Mouse (Mus musculus) midbrain, embryonic 16.5 days (tissue): ENCODE data around the gene Gpr137. TPM values are rescaled to one million over a fixed set of nuclear protein-coding genes. Genes with fewer than 3 reads are reported as not detected.

Experiments used
- ATAC-seq: fragments of 200-750 bp; cut with Nextera tagmentation; 2 replicates; pipeline ENCODE4 v1.8.0; 2017; ENCODE audit warnings: moderate TSS enrichment
- H3K27ac ChIP-seq: fragments of 300-500 bp; sonication (generic); 2 replicates; pipeline ENCODE4 v1.5.1; 2014; ENCODE audit warnings: mild to moderate bottlenecking, low read length, mixed read lengths
- H3K27me3 ChIP-seq: fragments of 300-500 bp; sonication (generic); 2 replicates; pipeline ENCODE4 v1.6.1; 2014; ENCODE audit warnings: low read depth, low read length, mixed read lengths; ENCODE audit not compliant: control insufficient read depth, insufficient read depth
- H3K36me3 ChIP-seq: fragments of 300-500 bp; sonication (generic); 2 replicates; pipeline ENCODE4 v1.6.1; 2014; ENCODE audit warnings: mild to moderate bottlenecking, low read length, moderate library complexity, mixed read lengths; ENCODE audit not compliant: control insufficient read depth, insufficient read depth
- H3K4me1 ChIP-seq: fragments of 300-500 bp; sonication (generic); 2 replicates; pipeline ENCODE4 v1.6.1; 2014; ENCODE audit warnings: mild to moderate bottlenecking, low read length, mixed read lengths; ENCODE audit not compliant: control insufficient read depth, insufficient read depth
- H3K4me2 ChIP-seq: fragments of 300-500 bp; sonication (generic); 2 replicates; pipeline ENCODE4 v1.6.1; 2014; ENCODE audit warnings: mild to moderate bottlenecking, low read length, mixed read lengths
- H3K4me3 ChIP-seq: fragments of 300-500 bp; sonication (generic); 2 replicates; pipeline ENCODE4 v1.5.1; 2014; ENCODE audit warnings: low read depth, mild to moderate bottlenecking, low read length, moderate library complexity, mixed read lengths
- H3K9ac ChIP-seq: fragments of 300-500 bp; sonication (generic); 2 replicates; pipeline ENCODE4 v1.6.1; 2014; ENCODE audit warnings: low read depth, low read length, mixed read lengths
- H3K9me3 ChIP-seq: fragments of 300-500 bp; sonication (generic); replicated peaks from 2 replicates; pipeline ENCODE4 v1.6.1; 2014; ENCODE audit warnings: mild to moderate bottlenecking, low read length, mixed read lengths; ENCODE audit not compliant: control insufficient read depth, poor library complexity, severe bottlenecking
- WGBS: fragments of 180-500 bp; shearing (Covaris S2); extraction: QIAGEN DNeasy Blood & Tissue Kit; methylation state at CpG from one replicate; pipeline ENCODE4 v1.1.7; 2014; 5-methylcytosine and 5-hydroxymethylcytosine counted together
- polyA plus RNA-seq: library from polyadenylated mRNA; unstranded; fragments of >200 nt; fragmentation: Nextera tagmentation; extraction: Ambion mirVana; gene quantifications from 2 replicates; pipeline ENCODE4 v1.2.1, GENCODE M21; 2015

Gene Gpr137
- polyA plus RNA-seq, 1 experiment from 2014 or later = 69.7 TPM

DNA sequence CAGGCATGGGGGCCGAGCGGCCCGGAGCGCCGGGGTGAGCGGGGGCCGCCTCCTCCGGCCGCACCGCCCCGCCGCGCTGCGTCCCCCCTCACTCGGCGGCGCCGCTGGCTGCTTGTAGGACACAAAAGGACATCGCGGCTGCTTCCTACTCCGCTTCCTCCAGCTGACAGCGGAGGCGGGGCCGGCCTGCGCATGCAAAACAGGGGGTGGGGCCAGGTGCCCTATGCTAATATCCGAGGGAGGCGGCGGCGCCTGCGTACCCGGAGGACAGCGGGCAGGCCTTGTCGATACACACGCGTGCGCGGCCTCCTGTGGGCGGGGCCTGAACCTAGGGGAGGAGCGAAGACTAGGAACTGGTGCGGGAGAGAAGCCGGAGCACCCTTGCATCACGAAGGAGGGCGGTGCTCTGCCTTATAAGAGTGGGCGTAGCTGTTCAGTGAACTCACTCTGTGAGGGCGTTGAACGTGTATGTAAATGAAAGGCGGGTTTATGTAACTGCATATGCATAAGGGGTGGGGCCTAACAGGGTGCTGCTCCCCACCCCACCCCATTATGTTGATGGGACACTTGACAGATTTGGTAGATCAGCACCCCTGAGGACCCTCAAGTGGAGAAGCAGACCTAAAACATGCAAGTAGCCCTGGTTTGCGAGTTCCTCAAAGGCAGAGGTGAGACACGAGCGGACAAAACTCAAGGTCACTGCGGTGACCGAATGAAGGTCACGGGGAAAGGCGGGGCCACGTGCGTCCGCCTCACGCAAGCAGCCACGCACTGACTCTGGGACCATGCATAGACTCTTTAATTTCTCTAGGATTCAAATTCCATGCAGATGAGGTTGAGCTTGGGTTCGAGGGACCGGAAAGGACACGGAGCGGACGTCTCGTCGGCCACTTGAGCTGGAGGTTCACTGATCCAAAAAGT, 20.4 kb downstream of the Gpr137 start, which contains the start of gene Esrra:
Esrra (minus strand) TSS at position 167 of the 921 bp plus-strand sequence.
- WGBS = 1% methylated on average over 62 of the region's 66 CpGs
- peaks cover 36% of the 10 kb centered on the region for H3K27me3 ChIP-seq
- H3K9ac ChIP-seq = peak within 1 kb of the TSS; percentile 79
- no peaks in the 10 kb centered on the region for H3K36me3 ChIP-seq
- H3K4me2 ChIP-seq = peak within 1 kb of the TSS; percentile 90
- peak within 1 kb of the TSS; percentile 69 for H3K4me3 ChIP-seq
- H3K27ac ChIP-seq = peak within 1 kb of the TSS; percentile 83
- H3K9me3 ChIP-seq = no peaks in the 10 kb centered on the region
- peaks cover 20% of the 10 kb centered on the region for H3K4me1 ChIP-seq
- peak; percentile 94 for ATAC-seq

- Histone ChIP-seq H3K4me2 (peak overlapping the region; percentile 90), H3K27ac (peak overlapping the region; percentile 83), H3K4me3 (peak overlapping the region; percentile 69), H3K27me3 (peaks cover 27% of the 10 kb centered on the region), H3K36me3 (no peaks in the 10 kb centered on the region), H3K4me1 (peaks cover 20% of the 10 kb centered on the region), H3K9ac (peak overlapping the region; percentile 79), H3K9me3 (no peaks in the 10 kb centered on the region)
- WGBS = under 1% methylated on average over 28 of the region's 48 CpGs
- ATAC-seq = peak; percentile 16
These were observed 21.3 kb downstream of the Gpr137 start for GRCm38 (mm10) chr19:6920741-6921636.

- ATAC-seq = no peak
- Histone ChIP-seq H3K4me1 (peaks cover 20% of the 10 kb centered on the region), H3K27me3 (peaks cover 18% of the 10 kb centered on the region), H3K9me3 (no peaks in the 10 kb centered on the region), H3K36me3 (no peaks in the 10 kb centered on the region), H3K4me2 (peak overlapping the region; percentile 90), H3K27ac (no peak overlapping the region), H3K4me3 (peak overlapping the region; percentile 69), H3K9ac (peak overlapping the region; percentile 39; the same call in 1 of the 2 replicates)
- WGBS = 36% methylated on average over 8 of the region's 8 CpGs
These were observed 22.2 kb downstream of the Gpr137 start for GRCm38 (mm10) chr19:6919876-6920740.

- Histone ChIP-seq H3K4me3 (no peak overlapping the region), H3K9me3 (no peaks in the 10 kb centered on the region), H3K4me2 (no peak overlapping the region), H3K4me1 (peaks cover 20% of the 10 kb centered on the region), H3K27ac (no peak overlapping the region), H3K27me3 (peaks cover 12% of the 10 kb centered on the region), H3K36me3 (no peaks in the 10 kb centered on the region), H3K9ac (0 out of 2 replicates have a peak overlapping the region, but pooled peaks have one; percentile 39)
- no peak for ATAC-seq
These were observed 22.8 kb downstream of the Gpr137 start for GRCm38 (mm10) chr19:6919431-6919830.

- Histone ChIP-seq H3K4me2 (no peak overlapping the region), H3K27ac (no peak overlapping the region), H3K4me1 (peaks cover 20% of the 10 kb centered on the region), H3K9ac (no peak overlapping the region), H3K36me3 (peaks cover 3% of the 10 kb centered on the region; the same call in 1 of the 2 replicates), H3K4me3 (no peak overlapping the region), H3K9me3 (no peaks in the 10 kb centered on the region), H3K27me3 (peaks cover 5% of the 10 kb centered on the region)
- no peak for ATAC-seq
- 89% methylated on average over 4 of the region's 4 CpGs for WGBS
These were observed 24.0 kb downstream of the Gpr137 start for GRCm38 (mm10) chr19:6918321-6918720.

DNA sequence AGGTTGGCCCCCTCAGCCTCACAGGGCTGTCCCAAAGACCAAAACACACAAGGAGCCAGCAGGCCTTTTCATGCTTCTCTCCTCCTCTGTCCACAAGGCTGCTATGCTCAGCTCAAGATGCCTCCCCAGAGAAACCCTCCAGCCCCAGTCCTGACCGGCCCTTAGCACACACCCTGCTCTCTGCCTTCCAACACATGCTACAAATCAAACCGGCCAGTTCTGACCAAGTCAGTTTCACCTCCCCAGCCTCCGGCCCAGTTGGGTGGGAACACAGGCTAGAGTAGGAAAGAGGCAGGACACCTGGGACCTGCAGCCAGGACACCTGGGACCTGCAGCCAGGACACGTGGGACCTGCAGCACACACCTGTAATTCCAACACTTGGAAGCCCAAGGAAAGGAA, 25.8 kb downstream of the Gpr137 start:
- WGBS = 91% methylated on average over 4 of the region's 4 CpGs
- ATAC-seq = no peak

GRCm38 (mm10) chr19:6915276-6915675, 27.0 kb downstream of the Gpr137 start:
- no peak for ATAC-seq
- Histone ChIP-seq H3K4me1 (peaks cover 15% of the 10 kb centered on the region), H3K4me3 (no peak overlapping the region), H3K9ac (no peak overlapping the region), H3K27me3 (no peaks in the 10 kb centered on the region), H3K4me2 (no peak overlapping the region), H3K36me3 (peaks cover 16% of the 10 kb centered on the region), H3K9me3 (no peaks in the 10 kb centered on the region), H3K27ac (no peak overlapping the region)
- WGBS = 90% methylated on average over 4 of the region's 4 CpGs

More for the DNA sequence above, 25.8 kb downstream of the Gpr137 start:
- H3K4me1 ChIP-seq = peaks cover 15% of the 10 kb centered on the region
- no peak overlapping the region; the same call in 1 of the 2 replicates for H3K9ac ChIP-seq
- peaks cover 14% of the 10 kb centered on the region for H3K36me3 ChIP-seq
- no peak overlapping the region for H3K27ac ChIP-seq
- no peak overlapping the region for H3K4me2 ChIP-seq
- no peak overlapping the region for H3K4me3 ChIP-seq
- no peaks in the 10 kb centered on the region for H3K9me3 ChIP-seq
- H3K27me3 ChIP-seq = no peaks in the 10 kb centered on the region

DNA sequence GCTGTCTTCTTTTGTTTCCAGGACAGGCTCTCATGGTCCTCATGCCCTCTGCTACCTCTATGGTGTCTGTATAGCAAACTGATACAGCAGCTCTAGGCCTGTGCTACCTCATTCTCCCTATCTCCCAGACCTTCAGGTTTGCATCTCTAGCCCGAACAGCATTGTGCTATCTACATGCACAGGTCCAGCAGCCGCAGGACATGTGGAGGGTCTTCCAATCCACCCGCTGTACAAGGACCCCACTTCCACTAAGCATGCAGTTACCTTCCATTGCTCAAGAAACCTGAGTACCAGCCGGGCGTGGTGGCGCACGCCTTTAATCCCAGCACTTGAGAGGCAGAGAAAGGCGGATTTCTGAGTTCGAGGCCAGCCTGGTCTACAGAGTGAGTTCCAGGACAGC, 27.7 kb downstream of the Gpr137 start:
- no peaks in the 10 kb centered on the region for H3K9me3 ChIP-seq
- no peaks in the 10 kb centered on the region for H3K27me3 ChIP-seq
- 95% methylated on average over 9 of the region's 9 CpGs for WGBS
- H3K4me1 ChIP-seq = peaks cover 8% of the 10 kb centered on the region; the same call in 1 of the 2 replicates
- H3K36me3 ChIP-seq = peaks cover 16% of the 10 kb centered on the region
- H3K4me2 ChIP-seq = no peak overlapping the region
- no peak overlapping the region for H3K27ac ChIP-seq
- H3K4me3 ChIP-seq = no peak overlapping the region
- no peak overlapping the region for H3K9ac ChIP-seq
- no peak for ATAC-seq
